Mouse (Mus musculus) layer of hippocampus, adult 9-11 months (tissue): Measurements from ENCODE around the gene Duxf3.
"Not testable (repeated sequence)": the region's sequence is repeated elsewhere in the genome, so short reads cannot be mapped to it uniquely, and the experiment has no call there.

Source experiments
- DNase-seq: peaks from one replicate; pipeline ENCODE4 v3.0.0; 2022

Gene Duxf3

DNA sequence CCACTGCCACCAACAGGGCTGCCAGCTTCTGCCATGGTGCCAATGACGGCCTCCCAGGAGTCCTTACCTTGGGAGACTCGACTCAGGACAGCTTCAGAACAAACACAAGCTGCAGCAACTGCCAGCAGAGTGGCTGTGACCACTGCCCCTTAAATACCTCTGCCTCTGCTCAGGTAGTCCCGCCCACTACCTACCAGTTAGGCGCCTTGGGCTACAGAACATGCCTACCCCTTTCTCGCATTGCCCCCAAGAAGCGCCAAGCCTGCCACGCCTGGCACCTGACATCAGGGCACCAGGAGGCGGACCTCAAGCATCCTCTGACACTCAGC, at the start of gene Duxf3:
TSS of gene Duxf3 (minus strand) at position 35 of the 329 bp plus-strand sequence.
- not testable (repeated sequence) for DNase-seq

- DNase-seq, result no peak
These were observed 49.8 kb upstream of the Duxf3 start for GRCm38 (mm10) chr10:58282238-58282637.

DNA sequence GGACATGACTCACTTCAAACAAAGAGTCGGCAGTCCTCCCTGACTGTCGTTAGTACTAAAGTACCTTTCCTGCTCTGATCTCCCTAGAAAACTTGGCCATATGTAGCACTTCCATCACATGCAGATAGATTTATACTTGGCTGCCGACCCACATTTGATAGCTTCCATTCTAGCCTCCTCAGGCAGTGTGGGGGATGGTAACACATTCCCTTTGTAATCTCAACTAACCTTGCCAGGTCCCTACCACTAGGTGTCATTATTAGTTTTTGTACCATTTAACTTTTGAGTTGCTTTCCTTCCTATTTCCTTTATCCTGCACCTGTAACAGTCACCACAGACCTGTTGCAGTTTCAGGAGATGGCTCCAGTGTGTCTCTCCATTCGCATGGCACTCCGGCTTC, 26.0 kb upstream of the Duxf3 start:
- DNase-seq, result no peak

DNA sequence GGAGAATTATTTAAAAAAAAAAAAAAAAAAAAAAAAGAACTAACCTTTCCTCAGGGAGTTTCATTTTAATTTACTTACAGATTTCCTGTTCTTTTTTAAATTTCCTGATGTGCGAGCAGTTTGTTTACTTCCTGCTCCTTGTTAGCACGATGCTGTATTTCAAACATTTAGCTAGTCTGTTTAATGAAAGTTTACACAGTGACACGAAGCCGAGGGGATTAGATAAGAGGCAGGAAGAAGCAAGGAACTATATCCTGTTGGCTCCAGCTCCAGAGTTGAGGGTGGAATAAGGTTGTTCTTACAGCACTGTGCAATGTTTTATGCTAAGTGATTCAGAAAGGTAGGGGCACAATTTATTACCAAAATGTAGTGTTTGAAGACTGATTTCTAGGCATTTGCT, 23.5 kb upstream of the Duxf3 start:
- no peak for DNase-seq

GRCm38 (mm10) chr10:58255213-58255892, 22.9 kb upstream of the Duxf3 start, which contains the start of gene Gcc2:
Gene Gcc2, plus strand, starts transcription at chr10:58255497.
- peak; percentile 95 for DNase-seq

DNA sequence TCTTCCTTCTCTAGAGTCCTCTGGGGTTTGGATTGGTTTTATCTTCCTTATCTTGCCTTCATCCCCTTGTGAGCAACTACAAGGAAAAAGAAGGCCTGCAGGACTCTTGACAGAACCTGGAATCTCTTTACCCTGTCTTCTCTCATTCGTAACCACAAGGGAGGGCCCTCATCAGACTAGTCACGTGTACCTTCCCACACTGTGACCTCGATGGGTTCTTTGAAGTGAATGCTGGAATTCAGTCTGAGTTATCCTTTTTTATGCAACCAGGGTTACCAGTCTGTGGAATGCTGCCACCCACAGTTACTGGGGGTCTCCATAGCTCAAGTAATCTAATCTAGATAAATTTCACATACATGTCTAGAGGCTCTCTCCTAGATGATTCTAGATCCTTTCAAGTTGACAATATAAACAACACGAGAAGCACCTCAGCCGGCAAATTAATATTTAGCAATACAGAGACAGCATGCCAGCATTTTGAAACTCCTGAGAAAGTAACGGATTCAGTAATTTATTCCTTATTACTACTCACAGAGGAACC, 22.2 kb upstream of the Duxf3 start:
- no peak for DNase-seq

DNA sequence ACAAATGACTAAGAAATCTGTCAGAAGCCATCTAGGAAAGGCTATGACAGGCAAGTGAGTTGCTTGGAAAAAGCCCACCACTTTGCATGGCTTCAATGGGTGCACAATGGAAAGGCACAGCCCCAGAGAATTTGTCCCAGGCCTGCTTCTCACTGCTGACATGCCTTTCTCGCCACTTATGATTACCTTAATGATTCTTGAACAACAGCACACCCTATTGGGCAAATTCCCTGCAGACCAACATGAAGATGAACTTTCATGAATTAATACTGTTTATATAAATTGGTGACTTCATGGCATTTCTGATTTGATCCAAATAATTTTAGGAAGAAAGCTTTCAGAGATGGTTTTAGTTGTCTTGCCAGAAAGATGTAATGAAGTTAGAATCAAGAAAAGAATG, 17.1 kb upstream of the Duxf3 start:
- DNase-seq, result no peak

GRCm38 (mm10) chr10:58238984-58239740, 6.7 kb upstream of the Duxf3 start:
- DNase-seq, result not testable (repeated sequence)

DNA sequence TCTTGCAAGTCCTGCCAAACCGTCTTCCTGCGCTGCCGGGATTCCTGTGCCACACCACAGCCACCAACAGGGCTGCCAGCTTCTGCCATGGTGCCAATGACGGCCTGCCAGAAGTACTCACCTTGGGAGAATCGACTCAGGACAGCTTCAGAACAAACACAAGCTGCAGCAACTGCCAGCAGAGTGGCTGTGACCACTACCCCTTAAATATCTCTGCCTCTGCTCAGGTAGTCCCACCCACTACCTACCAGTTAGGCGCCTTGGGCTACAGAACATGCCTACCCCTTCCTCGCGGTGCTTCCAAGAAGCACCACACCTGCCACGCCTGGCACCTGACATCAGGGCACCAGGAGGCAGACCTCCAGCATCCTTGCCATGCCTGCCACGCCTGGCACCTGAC, 4.1 kb upstream of the Duxf3 start, which contains the start of gene Gm4981:
TSS of gene Gm4981 (minus strand) at position 89 of the 400 bp plus-strand sequence.
- no peak for DNase-seq

DNA sequence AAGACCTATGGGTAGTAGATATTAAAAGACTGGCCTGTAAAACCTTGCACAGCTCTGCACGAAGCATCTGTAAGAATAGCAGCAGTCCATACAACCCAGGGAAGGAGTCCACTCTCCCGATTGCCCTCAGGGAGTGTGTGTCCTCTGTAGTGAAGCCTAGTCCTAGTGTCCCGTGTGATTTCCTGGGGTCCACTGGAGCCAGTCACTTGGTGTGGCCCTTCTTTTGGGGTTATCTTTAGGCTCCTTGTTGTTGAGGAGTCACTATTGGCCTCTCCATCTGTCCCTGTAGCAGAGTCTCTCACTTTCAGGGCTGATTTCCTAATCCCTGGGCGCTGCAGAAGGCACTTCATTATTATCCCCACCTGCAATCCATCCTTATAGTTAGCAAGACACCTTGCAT, 2.5 kb upstream of the Duxf3 start:
- not testable (repeated sequence) for DNase-seq

DNA sequence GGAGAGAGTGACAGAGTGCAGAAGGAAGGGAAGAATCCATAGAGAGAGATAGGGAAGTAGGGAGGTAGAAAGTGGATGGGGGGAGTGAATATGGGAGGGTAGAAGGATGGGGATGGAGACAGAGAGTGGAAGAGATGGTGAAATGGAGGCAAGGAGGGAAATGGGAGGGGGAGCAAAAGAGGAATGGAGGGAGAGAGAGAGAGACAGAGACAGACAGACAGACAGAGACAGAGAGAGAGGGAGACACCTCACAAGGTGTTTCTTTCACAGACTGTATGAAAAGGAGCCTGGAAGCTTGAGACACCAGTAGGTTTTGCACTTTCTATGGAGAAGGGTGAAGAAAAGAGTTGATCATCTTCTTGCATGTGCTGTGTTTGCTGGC, 1.3 kb upstream of the Duxf3 start:
- not testable (repeated sequence) for DNase-seq

DNA sequence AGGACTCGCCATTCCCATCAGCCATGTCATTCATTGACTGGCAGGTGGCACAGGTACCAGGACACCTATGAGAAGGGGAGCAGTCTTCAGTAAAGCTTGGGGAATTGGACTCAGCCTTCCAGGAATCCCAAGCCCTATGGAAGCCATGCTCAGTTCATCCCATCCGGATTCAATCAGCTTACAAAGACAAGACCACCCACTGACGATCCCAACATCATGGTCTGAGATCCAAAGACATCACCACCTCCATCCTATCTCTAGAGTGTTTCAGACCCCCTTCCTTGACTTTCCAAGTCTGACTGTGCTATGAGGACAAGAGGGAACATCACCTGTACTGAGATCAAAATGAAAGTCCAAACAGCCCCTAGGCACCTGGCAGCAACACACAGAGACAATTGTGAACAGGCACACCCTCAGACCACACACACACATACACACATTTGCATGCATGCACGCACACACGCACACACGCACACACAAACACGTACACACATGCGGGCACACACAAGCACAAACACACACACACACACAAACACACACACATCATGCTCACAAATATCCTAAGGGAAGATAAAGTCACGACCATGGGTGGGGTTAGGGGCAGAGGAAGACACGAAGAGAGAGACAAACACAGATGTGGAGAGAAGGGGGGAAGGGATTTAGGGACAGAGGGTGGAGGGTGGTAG, 722 bp upstream of the Duxf3 start:
- not testable (repeated sequence) for DNase-seq

DNA sequence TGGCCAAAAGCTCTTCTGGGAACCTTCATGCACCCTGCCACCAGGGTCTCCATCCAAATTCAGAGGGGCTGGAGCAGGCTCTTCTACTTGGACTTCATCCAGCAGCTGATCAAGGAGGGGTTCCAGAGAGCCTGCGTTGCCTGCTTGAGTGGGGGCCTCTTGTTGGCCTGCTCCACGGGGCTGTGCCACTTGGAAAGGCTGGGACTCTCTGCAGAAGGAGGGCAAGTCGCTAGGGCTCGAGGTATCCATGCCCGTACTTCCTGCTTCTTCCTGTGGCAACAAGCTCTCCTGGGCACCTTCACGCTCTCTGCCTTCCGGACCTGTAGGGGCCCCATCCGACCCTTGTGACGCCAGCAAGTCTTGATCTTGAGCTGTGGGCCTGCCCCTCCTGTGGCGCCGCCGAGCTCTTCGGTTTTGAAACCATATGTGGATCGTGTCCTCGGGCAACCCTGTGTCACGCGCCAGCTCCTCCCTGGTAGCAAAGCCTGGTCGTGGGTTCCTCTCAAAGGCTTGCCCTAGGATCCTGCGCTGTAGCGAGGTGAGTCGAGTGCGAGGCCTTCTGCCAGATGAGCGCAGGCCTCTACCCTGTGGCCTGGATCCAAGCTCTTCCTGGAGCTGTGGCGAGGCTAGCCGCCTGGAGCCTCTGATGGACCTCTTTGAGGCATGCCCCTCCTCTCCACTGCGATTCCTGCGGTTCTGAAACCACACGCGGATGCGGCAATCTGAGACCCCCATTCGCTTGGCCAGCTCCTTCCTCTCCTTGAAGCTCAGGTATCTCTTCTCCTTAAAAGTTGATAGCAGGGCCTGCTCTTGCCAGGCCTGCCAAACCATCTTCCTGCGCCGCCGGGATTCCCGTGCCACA, 465 bp downstream of the Duxf3 start:
- peak; percentile 79 for DNase-seq

DNA sequence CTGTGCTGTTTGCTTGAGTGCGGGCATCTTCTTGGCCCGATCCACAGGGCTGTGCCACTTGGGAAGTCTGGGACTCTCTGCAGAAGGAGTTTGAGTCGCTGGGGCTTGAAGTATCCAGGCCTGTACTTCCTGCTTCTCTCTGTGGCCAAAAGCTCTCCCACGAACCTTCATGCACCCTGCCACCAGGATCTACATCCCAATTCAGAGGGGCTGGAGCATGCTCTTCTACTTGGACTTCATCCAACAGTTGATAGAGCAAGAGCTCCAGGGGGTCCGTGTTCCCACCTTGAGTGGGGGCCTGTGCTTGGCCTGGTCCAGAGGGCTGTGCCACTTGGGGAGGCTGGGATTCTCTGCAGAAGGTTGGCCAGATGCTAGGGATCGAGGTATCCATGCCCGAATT, 1.4 kb downstream of the Duxf3 start:
- DNase-seq, result not testable (repeated sequence)

DNA sequence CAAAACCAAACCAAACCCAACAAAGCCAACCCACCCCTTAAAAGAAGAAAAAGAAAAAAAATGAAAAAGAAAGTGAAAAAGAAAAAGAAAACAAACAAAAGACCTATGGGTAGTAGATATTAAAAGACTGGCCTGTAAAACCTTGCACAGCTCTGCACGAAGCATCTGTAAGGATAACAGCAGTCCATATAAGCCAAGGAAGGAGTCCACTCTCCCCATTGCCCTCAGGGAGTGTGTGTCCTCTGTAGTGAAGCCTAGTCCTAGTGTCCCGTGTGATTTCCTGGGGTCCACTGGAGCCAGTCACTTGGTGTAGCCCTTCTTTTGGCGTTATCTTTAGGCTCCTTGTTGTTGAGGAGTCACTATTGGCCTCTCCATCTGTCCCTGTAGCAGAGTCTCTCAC, 2.5 kb downstream of the Duxf3 start:
- not testable (repeated sequence) for DNase-seq

- not testable (repeated sequence) for DNase-seq
These were observed 4.7 kb downstream of the Duxf3 start for GRCm38 (mm10) chr10:58227798-58228197.

- not testable (repeated sequence) for DNase-seq
These were observed 6.1 kb downstream of the Duxf3 start for GRCm38 (mm10) chr10:58226357-58226756.

- not testable (repeated sequence) for DNase-seq
These were observed 7.4 kb downstream of the Duxf3 start, which contains the start of gene AW822073 for GRCm38 (mm10) chr10:58224827-58225785. Gene AW822073, minus strand, starts transcription at chr10:58224930.

GRCm38 (mm10) chr10:58223972-58224805, 8.3 kb downstream of the Duxf3 start:
- peak; percentile 76 for DNase-seq

DNA sequence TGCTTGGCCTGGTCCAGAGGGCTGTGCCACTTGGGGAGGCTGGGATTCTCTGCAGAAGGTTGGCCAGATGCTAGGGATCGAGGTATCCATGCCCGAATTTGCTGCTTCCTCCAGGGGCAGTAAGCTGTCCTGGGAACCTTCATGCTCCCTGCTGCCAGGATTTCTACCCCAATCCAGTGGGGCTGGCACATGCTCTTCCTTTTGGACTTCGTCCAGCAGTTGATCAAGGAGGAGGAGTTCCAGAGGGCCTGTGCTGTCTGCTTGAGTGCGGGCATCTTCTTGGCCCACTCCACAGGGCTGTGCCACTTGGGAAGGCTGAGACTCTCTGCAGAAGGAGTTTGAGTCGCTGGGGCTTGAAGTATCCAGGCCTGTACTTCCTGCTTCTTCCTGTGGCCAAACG, 9.3 kb downstream of the Duxf3 start:
- DNase-seq, result not testable (repeated sequence)
